Mouse (Mus musculus) natural killer cell, adult 2 months (primary cell): Measurements from ENCODE around the gene Ndfip2.

Experiments
- DNase-seq, 2 experiments: peaks; one replicate each; pipeline ENCODE4 v3.0.0; 2022; ENCODE audit warnings: low spot score in 2 of 2

The Ndfip2 gene

GRCm38 (mm10) chr14:105258379-105259034 lies at the start of gene Ndfip2:
Ndfip2 (plus strand) TSS chr14:105258573.
- DNase-seq, result peak; percentile 74 to 84

GRCm38 (mm10) chr14:105219525-105220376 lies 38.6 kb upstream of the Ndfip2 start:
- no peak for DNase-seq

- DNase-seq, result no peak
Measured at GRCm38 (mm10) chr14:105222240-105222639, 36.1 kb upstream of the Ndfip2 start.

- DNase-seq, result no peak
Measured at GRCm38 (mm10) chr14:105225790-105226189, 32.6 kb upstream of the Ndfip2 start.

- peak; percentile 17 to 29 for DNase-seq
Measured at GRCm38 (mm10) chr14:105232421-105232820, 26.0 kb upstream of the Ndfip2 start.

- DNase-seq, result no peak
Measured at GRCm38 (mm10) chr14:105236596-105236995, 21.8 kb upstream of the Ndfip2 start.

- DNase-seq, result no peak
Measured at GRCm38 (mm10) chr14:105237736-105238135, 20.6 kb upstream of the Ndfip2 start.

- no peak for DNase-seq
Measured at GRCm38 (mm10) chr14:105238450-105239038, 19.8 kb upstream of the Ndfip2 start.

GRCm38 (mm10) chr14:105240120-105240519 lies 18.3 kb upstream of the Ndfip2 start:
- peak in 1 of 2 experiments; percentile 14 for DNase-seq

- no peak for DNase-seq
Measured at GRCm38 (mm10) chr14:105243805-105244443, 14.4 kb upstream of the Ndfip2 start.

- no peak for DNase-seq
Measured at GRCm38 (mm10) chr14:105251038-105251437, 7.3 kb upstream of the Ndfip2 start.

GRCm38 (mm10) chr14:105253304-105253703 lies 5.1 kb upstream of the Ndfip2 start:
- DNase-seq, result no peak

- DNase-seq, result no peak
Measured at GRCm38 (mm10) chr14:105254401-105254800, 4.0 kb upstream of the Ndfip2 start.

GRCm38 (mm10) chr14:105255620-105256019 lies 2.8 kb upstream of the Ndfip2 start:
- DNase-seq, result no peak

- peak; percentile 49 to 61 for DNase-seq
Measured at GRCm38 (mm10) chr14:105259035-105259880, 885 bp downstream of the Ndfip2 start.

- DNase-seq, result no peak
Measured at GRCm38 (mm10) chr14:105262923-105263322, 4.5 kb downstream of the Ndfip2 start.

- no peak for DNase-seq
Measured at GRCm38 (mm10) chr14:105267095-105267494, 8.7 kb downstream of the Ndfip2 start.

- no peak for DNase-seq
Measured at GRCm38 (mm10) chr14:105272030-105272429, 13.7 kb downstream of the Ndfip2 start.

- DNase-seq, result no peak
Measured at GRCm38 (mm10) chr14:105272539-105272938, 14.2 kb downstream of the Ndfip2 start.

- no peak for DNase-seq
Measured at GRCm38 (mm10) chr14:105275196-105275595, 16.8 kb downstream of the Ndfip2 start.

- DNase-seq, result no peak
Measured at GRCm38 (mm10) chr14:105277277-105277676, 18.9 kb downstream of the Ndfip2 start.
